Mouse (Mus musculus): ENCODE results near the gene Mrpl1.
A peak's percentile ranks its signal among the peaks of the same experiment; 100 is the strongest.

Mrpl1 gene

GRCm38 (mm10) chr5:96209459-96209858, at the start of gene Mrpl1:
Gene Mrpl1, plus strand, starts transcription at chr5:96209493.
- DNase-seq, result peak; percentile 57

- DNase-seq, result peak; percentile 38
Observed at GRCm38 (mm10) chr5:96160467-96161262, 48.6 kb upstream of the Mrpl1 start.

GRCm38 (mm10) chr5:96161263-96161577, 48.1 kb upstream of the Mrpl1 start:
- no peak for DNase-seq

GRCm38 (mm10) chr5:96161578-96162398, 47.5 kb upstream of the Mrpl1 start:
- peak; percentile 75 for DNase-seq

- DNase-seq, result peak; percentile 87
Observed at GRCm38 (mm10) chr5:96162399-96163331, 46.6 kb upstream of the Mrpl1 start.

GRCm38 (mm10) chr5:96163396-96164020, 45.8 kb upstream of the Mrpl1 start:
- DNase-seq, result no peak

- DNase-seq, result peak; percentile 52
Observed at GRCm38 (mm10) chr5:96164021-96164411, 45.3 kb upstream of the Mrpl1 start, which contains the start of gene Cnot6l. Gene Cnot6l, minus strand, starts transcription at chr5:96164171.

- no peak for DNase-seq
Observed at GRCm38 (mm10) chr5:96166761-96167160, 42.5 kb upstream of the Mrpl1 start.

GRCm38 (mm10) chr5:96170443-96170842, 38.9 kb upstream of the Mrpl1 start:
- no peak for DNase-seq

- no peak for DNase-seq
Observed at GRCm38 (mm10) chr5:96171765-96172164, 37.5 kb upstream of the Mrpl1 start.

GRCm38 (mm10) chr5:96176121-96176520, 33.2 kb upstream of the Mrpl1 start:
- no peak for DNase-seq

GRCm38 (mm10) chr5:96176879-96177358, 32.4 kb upstream of the Mrpl1 start:
- DNase-seq, result no peak

- no peak for DNase-seq
Observed at GRCm38 (mm10) chr5:96183211-96183610, 26.1 kb upstream of the Mrpl1 start.

GRCm38 (mm10) chr5:96183987-96184386, 25.3 kb upstream of the Mrpl1 start:
- DNase-seq, result no peak

- DNase-seq, result no peak
Observed at GRCm38 (mm10) chr5:96189761-96190160, 19.5 kb upstream of the Mrpl1 start.

- no peak for DNase-seq
Observed at GRCm38 (mm10) chr5:96191251-96191650, 18.0 kb upstream of the Mrpl1 start.

- no peak for DNase-seq
Observed at GRCm38 (mm10) chr5:96196547-96197052, 12.7 kb upstream of the Mrpl1 start.

- DNase-seq, result no peak
Observed at GRCm38 (mm10) chr5:96198271-96198670, 11.0 kb upstream of the Mrpl1 start.

- DNase-seq, result no peak
Observed at GRCm38 (mm10) chr5:96200269-96200668, 9.0 kb upstream of the Mrpl1 start.

GRCm38 (mm10) chr5:96201462-96202154, 7.7 kb upstream of the Mrpl1 start:
- DNase-seq, result no peak

- peak; percentile 47 for DNase-seq
Observed at GRCm38 (mm10) chr5:96206897-96207296, 2.4 kb upstream of the Mrpl1 start.
